Mouse (Mus musculus) neural tube, embryonic 14.5 days (tissue): ENCODE data around the gene Ptprj. TPM values are rescaled to one million over a fixed set of nuclear protein-coding genes. Genes with fewer than 3 reads are reported as not detected.
A peak's percentile ranks its signal among the peaks of the same experiment; 100 is the strongest.

Source experiments
- ATAC-seq: fragments of 200-750 bp; cut with Nextera tagmentation; 2 replicates; pipeline ENCODE4 v1.8.0; 2017; ENCODE audit warnings: low read depth, mild to moderate bottlenecking, moderate TSS enrichment, moderate library complexity
- H3K27ac ChIP-seq: fragments of 300-500 bp; sonication (generic); 2 replicates; pipeline ENCODE4 v1.5.1; 2014; ENCODE audit warnings: low read depth, mild to moderate bottlenecking, control low read depth, low read length, moderate library complexity, mixed read lengths
- H3K27me3 ChIP-seq: fragments of 300-500 bp; sonication (generic); 2 replicates; pipeline ENCODE4 v1.6.1; 2014; ENCODE audit warnings: low read length; ENCODE audit not compliant: control insufficient read depth, insufficient read depth
- H3K36me3 ChIP-seq: fragments of 300-500 bp; sonication (generic); 2 replicates; pipeline ENCODE4 v1.6.1; 2014; ENCODE audit warnings: low read length, mixed read lengths; ENCODE audit not compliant: control insufficient read depth, insufficient read depth
- H3K4me1 ChIP-seq: fragments of 300-500 bp; sonication (generic); 2 replicates; pipeline ENCODE4 v1.6.1; 2014; ENCODE audit warnings: low read length; ENCODE audit not compliant: control insufficient read depth, insufficient read depth
- H3K4me2 ChIP-seq: fragments of 300-500 bp; sonication (generic); 2 replicates; pipeline ENCODE4 v1.6.1; 2014; ENCODE audit warnings: mild to moderate bottlenecking, low read depth, low read length, control low read depth
- H3K4me3 ChIP-seq: fragments of 300-500 bp; sonication (generic); 2 replicates; pipeline ENCODE4 v1.5.1; 2014; ENCODE audit warnings: low read depth, low read length, control low read depth, mixed read lengths
- H3K9ac ChIP-seq: fragments of 300-500 bp; sonication (generic); replicated peaks from 2 replicates; pipeline ENCODE4 v1.6.1; 2014; ENCODE audit warnings: low read depth, mild to moderate bottlenecking, control low read depth, low read length, mixed read lengths
- H3K9me3 ChIP-seq: fragments of 300-500 bp; sonication (generic); 2 replicates; pipeline ENCODE4 v1.6.1; 2016; ENCODE audit warnings: low read length; ENCODE audit not compliant: control insufficient read depth
- WGBS: fragments of 180-500 bp; shearing (Covaris S2); extraction: QIAGEN DNeasy Blood & Tissue Kit; methylation state at CpG from one replicate; pipeline ENCODE4 v1.1.7; 2014; 5-methylcytosine and 5-hydroxymethylcytosine counted together
- polyA plus RNA-seq: library from polyadenylated mRNA; unstranded; fragments of >200 nt; fragmentation: Nextera tagmentation; extraction: Ambion mirVana; gene quantifications from 2 replicates; pipeline ENCODE4 v1.2.1, GENCODE M21; 2014

Ptprj gene
- polyA plus RNA-seq, 1 experiment from 2014 or later, result 9.7 TPM

DNA sequence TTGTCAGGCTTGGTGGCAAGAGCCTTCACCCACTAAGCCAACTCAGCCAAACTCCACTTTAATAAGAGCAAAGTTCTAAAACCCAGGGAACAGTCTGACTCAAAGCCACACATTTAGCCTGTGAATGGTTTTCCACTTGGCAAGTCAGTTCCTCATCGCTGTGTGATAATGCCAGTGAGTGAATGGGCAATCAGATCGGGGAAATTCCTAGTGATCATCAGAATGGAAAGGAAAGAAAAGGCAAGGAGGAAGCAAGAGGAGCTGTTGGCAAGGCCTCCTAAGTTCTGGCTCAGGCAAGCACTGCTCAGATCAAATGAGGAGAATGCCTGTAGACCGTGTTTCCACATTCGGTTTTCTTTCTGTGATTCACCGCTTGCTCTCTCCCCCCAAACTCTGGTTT lies 35.2 kb downstream of the Ptprj start:
- H3K9ac ChIP-seq, result no peak overlapping the region
- H3K4me3 ChIP-seq, result no peak overlapping the region
- no peaks in the 10 kb centered on the region for H3K27me3 ChIP-seq
- no peaks in the 10 kb centered on the region for H3K4me1 ChIP-seq
- ATAC-seq, result no peak
- H3K9me3 ChIP-seq, result no peaks in the 10 kb centered on the region
- WGBS, result 63% methylated on average over 5 of the region's 5 CpGs
- H3K4me2 ChIP-seq, result no peak overlapping the region
- no peaks in the 10 kb centered on the region for H3K36me3 ChIP-seq
- no peak overlapping the region for H3K27ac ChIP-seq

DNA sequence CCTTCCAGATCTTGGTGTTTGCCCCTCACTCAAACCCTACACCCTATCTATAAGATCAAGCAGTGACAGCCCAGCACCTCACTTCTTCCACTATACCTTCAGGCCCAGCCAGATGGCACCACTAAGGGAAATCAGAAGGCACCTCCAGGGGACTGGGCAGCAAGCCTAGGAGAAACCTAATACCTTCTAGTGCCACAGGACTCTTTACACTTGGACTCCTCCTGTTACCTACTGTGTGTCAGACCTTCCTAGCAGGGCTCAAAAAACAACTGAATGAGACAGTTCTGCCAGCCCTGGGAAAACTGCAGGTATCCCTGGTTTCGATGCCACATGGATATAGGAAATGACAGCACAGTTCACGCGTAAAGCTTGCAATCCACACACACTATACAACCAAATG lies 36.5 kb downstream of the Ptprj start:
- no peak overlapping the region for H3K4me3 ChIP-seq
- H3K27me3 ChIP-seq, result no peaks in the 10 kb centered on the region
- no peak overlapping the region for H3K4me2 ChIP-seq
- no peak for ATAC-seq
- no peaks in the 10 kb centered on the region for H3K9me3 ChIP-seq
- no peaks in the 10 kb centered on the region for H3K4me1 ChIP-seq
- WGBS, result 97% methylated on average over 3 of the region's 3 CpGs
- no peaks in the 10 kb centered on the region for H3K36me3 ChIP-seq
- H3K27ac ChIP-seq, result no peak overlapping the region
- H3K9ac ChIP-seq, result no peak overlapping the region

DNA sequence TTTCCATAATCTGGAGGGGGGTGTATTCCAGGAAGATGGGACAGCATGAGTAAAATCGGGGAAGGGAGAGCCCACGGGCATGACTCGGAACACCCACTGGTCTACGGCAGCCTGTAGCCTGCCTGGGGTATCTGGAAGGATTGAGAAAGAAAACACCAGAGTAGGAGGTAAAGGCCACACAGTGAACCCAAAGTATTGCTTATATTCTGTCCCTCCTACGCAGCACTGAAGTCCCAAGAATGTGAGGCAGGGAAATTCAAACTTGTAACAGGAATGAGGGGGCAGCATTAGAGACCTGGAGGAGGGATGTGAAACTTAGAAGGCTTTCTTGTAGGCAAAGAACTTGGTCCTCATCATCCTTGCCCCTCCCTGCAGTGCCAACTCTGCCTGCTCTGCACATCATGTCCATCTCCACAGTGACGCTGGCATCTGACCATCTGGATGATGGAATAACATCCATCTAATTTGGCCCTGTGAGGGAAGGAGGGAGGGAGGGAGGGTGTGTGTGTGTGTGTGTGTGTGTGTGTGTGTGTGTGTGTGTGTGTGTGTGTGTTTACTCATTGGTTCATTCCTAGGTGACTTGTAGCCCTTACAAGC lies 37.2 kb downstream of the Ptprj start:
- Histone ChIP-seq H3K27ac (no peak overlapping the region), H3K27me3 (no peaks in the 10 kb centered on the region), H3K4me2 (no peak overlapping the region), H3K36me3 (no peaks in the 10 kb centered on the region), H3K9ac (no peak overlapping the region), H3K9me3 (no peaks in the 10 kb centered on the region), H3K4me1 (no peaks in the 10 kb centered on the region), H3K4me3 (no peak overlapping the region)
- no peak for ATAC-seq
- 93% methylated on average over 6 of the region's 6 CpGs for WGBS

DNA sequence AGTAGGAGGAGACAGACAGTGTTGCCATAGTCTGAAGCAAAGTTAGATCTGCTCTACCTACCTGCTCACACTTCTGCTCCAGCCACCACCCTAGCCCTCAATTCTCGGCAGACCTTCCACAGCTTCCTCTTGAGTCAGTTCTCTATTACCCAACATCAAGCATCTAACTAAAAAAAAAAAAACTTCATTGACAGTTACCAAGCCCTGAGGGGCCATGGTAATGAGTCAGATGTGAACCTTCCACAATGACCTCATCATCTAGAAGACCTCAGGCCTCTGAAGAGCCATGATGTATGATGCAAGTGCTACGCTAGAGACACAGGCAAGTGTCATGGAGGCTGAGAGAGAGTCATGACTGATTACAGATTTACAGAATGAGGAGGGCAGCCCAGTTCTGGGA lies 37.8 kb downstream of the Ptprj start:
- Histone ChIP-seq H3K36me3 (no peaks in the 10 kb centered on the region), H3K9me3 (no peaks in the 10 kb centered on the region), H3K4me2 (no peak overlapping the region), H3K9ac (no peak overlapping the region), H3K4me3 (no peak overlapping the region), H3K4me1 (no peaks in the 10 kb centered on the region), H3K27me3 (no peaks in the 10 kb centered on the region), H3K27ac (no peak overlapping the region)
- ATAC-seq, result no peak
- WGBS, result 88% methylated on average over 2 of the region's 2 CpGs

- H3K36me3 ChIP-seq, result no peaks in the 10 kb centered on the region
- H3K27me3 ChIP-seq, result no peaks in the 10 kb centered on the region
- ATAC-seq, result no peak
- no peak overlapping the region for H3K4me2 ChIP-seq
- H3K9ac ChIP-seq, result no peak overlapping the region
- no peak overlapping the region for H3K4me3 ChIP-seq
- no peak overlapping the region for H3K27ac ChIP-seq
- 89% methylated on average over 4 of the region's 4 CpGs for WGBS
- H3K9me3 ChIP-seq, result no peaks in the 10 kb centered on the region
- peaks cover 12% of the 10 kb centered on the region; the same call in 1 of the 2 replicates for H3K4me1 ChIP-seq
Observed at GRCm38 (mm10) chr2:90539206-90539605, 41.2 kb downstream of the Ptprj start.

DNA sequence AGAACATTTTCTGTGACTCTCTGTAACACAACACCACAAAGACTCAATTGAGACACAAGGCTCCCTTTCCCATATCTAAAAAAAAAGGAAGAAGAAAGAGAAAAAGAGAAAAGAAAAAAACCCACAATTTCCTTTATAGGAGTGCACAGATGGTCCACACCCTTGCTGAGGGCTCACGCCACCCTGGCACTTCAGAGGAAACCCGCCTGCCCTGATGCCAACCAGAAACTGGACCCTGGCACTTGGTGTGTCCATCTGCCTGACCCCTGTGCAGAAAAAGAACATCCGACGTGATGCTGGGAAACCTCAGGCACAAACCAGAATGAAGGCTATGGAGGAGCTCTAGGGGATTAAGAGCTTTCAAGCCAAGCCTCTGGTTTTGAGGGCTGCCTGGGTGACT lies 43.2 kb downstream of the Ptprj start:
- 64% methylated on average over 4 of the region's 4 CpGs for WGBS
- peak overlapping the region; percentile 60; the same call in 1 of the 2 replicates for H3K27ac ChIP-seq
- H3K4me1 ChIP-seq, result peaks cover 12% of the 10 kb centered on the region; the same call in 1 of the 2 replicates
- no peaks in the 10 kb centered on the region for H3K9me3 ChIP-seq
- H3K27me3 ChIP-seq, result no peaks in the 10 kb centered on the region
- H3K36me3 ChIP-seq, result no peaks in the 10 kb centered on the region
- no peak overlapping the region for H3K4me3 ChIP-seq
- no peak overlapping the region for H3K9ac ChIP-seq
- ATAC-seq, result no peak
- no peak overlapping the region for H3K4me2 ChIP-seq

- WGBS, result 10% methylated on average over 9 of the region's 9 CpGs
- Histone ChIP-seq H3K4me2 (no peak overlapping the region), H3K9me3 (no peaks in the 10 kb centered on the region), H3K9ac (no peak overlapping the region), H3K4me1 (peaks cover 12% of the 10 kb centered on the region; the same call in 1 of the 2 replicates), H3K27me3 (no peaks in the 10 kb centered on the region), H3K27ac (peak overlapping the region; percentile 60), H3K4me3 (no peak overlapping the region), H3K36me3 (no peaks in the 10 kb centered on the region)
- peak; percentile 62; the same call in 1 of the 2 replicates for ATAC-seq
Observed at GRCm38 (mm10) chr2:90536555-90536954, 43.9 kb downstream of the Ptprj start.

GRCm38 (mm10) chr2:90534751-90535150 lies 45.7 kb downstream of the Ptprj start:
- H3K4me2 ChIP-seq, result no peak overlapping the region
- H3K9me3 ChIP-seq, result no peaks in the 10 kb centered on the region
- no peak overlapping the region for H3K9ac ChIP-seq
- no peak overlapping the region for H3K27ac ChIP-seq
- H3K36me3 ChIP-seq, result no peaks in the 10 kb centered on the region
- H3K27me3 ChIP-seq, result no peaks in the 10 kb centered on the region
- no peak overlapping the region for H3K4me3 ChIP-seq
- peaks cover 12% of the 10 kb centered on the region; the same call in 1 of the 2 replicates for H3K4me1 ChIP-seq
- ATAC-seq, result no peak
- 84% methylated on average over 6 of the region's 6 CpGs for WGBS

DNA sequence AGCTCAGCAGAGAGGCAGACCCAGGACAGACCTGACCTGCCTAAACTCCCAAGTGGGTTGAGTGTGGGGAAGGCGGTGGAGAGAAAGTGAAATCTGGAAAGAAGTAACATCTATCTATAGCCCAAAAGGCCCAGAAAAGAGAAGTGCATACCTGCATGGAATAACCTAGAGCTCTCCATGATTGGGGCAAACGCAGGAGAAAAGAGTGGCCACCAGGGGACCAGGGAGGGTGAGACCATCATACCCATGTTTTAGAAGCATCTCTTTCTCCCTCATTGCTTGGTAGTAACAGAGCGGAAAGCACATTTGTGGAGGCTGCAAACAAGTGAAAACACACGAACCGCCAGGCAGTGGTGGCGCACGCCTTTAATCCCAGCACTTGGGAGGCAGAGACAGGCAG lies 46.5 kb downstream of the Ptprj start:
- peaks cover 12% of the 10 kb centered on the region; the same call in 1 of the 2 replicates for H3K4me1 ChIP-seq
- no peak for ATAC-seq

More for the DNA sequence above, 46.5 kb downstream of the Ptprj start:
- Histone ChIP-seq H3K4me2 (no peak overlapping the region), H3K9ac (no peak overlapping the region), H3K4me3 (no peak overlapping the region), H3K9me3 (no peaks in the 10 kb centered on the region), H3K36me3 (no peaks in the 10 kb centered on the region), H3K27ac (no peak overlapping the region), H3K27me3 (no peaks in the 10 kb centered on the region)
- WGBS, result 96% methylated on average over 7 of the region's 7 CpGs
